Mouse (Mus musculus): ENCODE data around the gene Npr3. TPM values are rescaled to one million over a fixed set of nuclear protein-coding genes. Genes with fewer than 3 reads are reported as not detected.

The Npr3 gene
- polyA plus RNA-seq, 1 experiment, result 0.57 TPM

DNA sequence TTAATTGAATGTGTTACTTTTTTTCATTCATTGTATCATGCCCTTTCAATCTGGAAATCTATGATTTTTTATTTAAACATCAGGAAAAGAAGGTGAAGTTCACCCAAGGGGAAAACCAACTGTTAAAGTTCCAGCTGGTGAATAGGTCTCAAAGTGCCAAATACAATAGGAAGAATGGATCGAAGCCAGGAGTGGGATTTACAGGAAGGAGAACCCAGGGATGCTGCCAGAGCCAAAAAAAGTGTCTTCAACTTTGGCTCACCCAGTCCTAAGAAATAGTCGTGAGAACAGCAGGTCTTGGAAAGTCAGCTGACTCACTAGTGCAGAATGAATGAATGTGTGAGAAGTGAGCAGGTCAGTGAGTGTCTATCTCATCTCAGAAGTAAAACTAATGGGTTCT, 29.8 kb downstream of the Npr3 start:
- no peak overlapping the region for H3K4me3 ChIP-seq (replicated peaks; ENCODE audit: insufficient read depth, low read depth, low read length)

GRCm38 (mm10) chr15:11866918-11867317, 40.2 kb downstream of the Npr3 start:
- no peak for TF ChIP-seq CTCF (IDR thresholded peaks at IDR 0.05; ENCODE audit: borderline replicate concordance, insufficient read depth, low read depth, low read length)
- TF ChIP-seq POLR2A (IDR thresholded peaks at IDR 0.05; ENCODE audit: borderline replicate concordance, insufficient read depth, low read length), result no peak
- DNase-seq, result no peak
- H3K4me1 ChIP-seq (ENCODE audit: control insufficient read depth, insufficient read depth, low read length), result no peaks in the 10 kb centered on the region
- WGBS, result 93% methylated on average over 3 of the region's 3 CpGs
- no peaks in the 10 kb centered on the region for H3K27me3 ChIP-seq (ENCODE audit: control insufficient read depth, insufficient read depth, low read length)
- H3K4me3 ChIP-seq (replicated peaks; ENCODE audit: insufficient read depth, low read depth, low read length), result no peak overlapping the region
- no peak overlapping the region for H3K27ac ChIP-seq (ENCODE audit: insufficient read depth, low read length)

More for the DNA sequence above, 29.8 kb downstream of the Npr3 start:
- Histone ChIP-seq H3K27me3 (ENCODE audit: control insufficient read depth, insufficient read depth, low read length) (no peaks in the 10 kb centered on the region), H3K4me1 (ENCODE audit: control insufficient read depth, insufficient read depth, low read length) (no peaks in the 10 kb centered on the region), H3K27ac (ENCODE audit: insufficient read depth, low read length) (no peak overlapping the region)
- 12% methylated on average over 2 of the region's 2 CpGs for WGBS
- DNase-seq, result no peak
- TF ChIP-seq CTCF (IDR thresholded peaks at IDR 0.05; ENCODE audit: borderline replicate concordance, insufficient read depth, low read depth, low read length) (no peak), POLR2A (IDR thresholded peaks at IDR 0.05; ENCODE audit: borderline replicate concordance, insufficient read depth, low read length) (no peak)

DNA sequence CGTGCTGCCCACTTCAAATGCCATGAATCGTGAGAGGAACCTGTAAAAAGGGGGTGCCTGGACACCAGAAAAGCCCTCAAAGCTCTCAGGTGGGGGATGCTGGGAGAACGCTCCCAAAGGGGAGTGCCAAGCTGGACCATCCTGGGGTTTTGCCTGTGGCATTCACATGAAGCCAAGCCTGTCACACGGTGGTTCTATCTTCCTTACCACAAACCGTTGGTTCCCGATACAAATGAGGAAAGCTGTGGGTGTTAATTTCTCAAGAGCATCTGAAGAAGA, 43.6 kb downstream of the Npr3 start:
- H3K4me3 ChIP-seq (replicated peaks; ENCODE audit: insufficient read depth, low read depth, low read length), result no peak overlapping the region
- no peaks in the 10 kb centered on the region for H3K4me1 ChIP-seq (ENCODE audit: control insufficient read depth, insufficient read depth, low read length)
- no peaks in the 10 kb centered on the region for H3K27me3 ChIP-seq (ENCODE audit: control insufficient read depth, insufficient read depth, low read length)
- 54% methylated on average over 6 of the region's 6 CpGs for WGBS
- no peak overlapping the region for H3K27ac ChIP-seq (ENCODE audit: insufficient read depth, low read length)
- no peak for TF ChIP-seq POLR2A (IDR thresholded peaks at IDR 0.05; ENCODE audit: borderline replicate concordance, insufficient read depth, low read length)
- no peak for TF ChIP-seq CTCF (IDR thresholded peaks at IDR 0.05; ENCODE audit: borderline replicate concordance, insufficient read depth, low read depth, low read length)
- DNase-seq, result no peak

GRCm38 (mm10) chr15:11862785-11863539, 44.1 kb downstream of the Npr3 start:
- Histone ChIP-seq H3K27me3 (ENCODE audit: control insufficient read depth, insufficient read depth, low read length) (no peaks in the 10 kb centered on the region), H3K27ac (ENCODE audit: insufficient read depth, low read length) (no peak overlapping the region), H3K4me1 (ENCODE audit: control insufficient read depth, insufficient read depth, low read length) (no peaks in the 10 kb centered on the region), H3K4me3 (replicated peaks; ENCODE audit: insufficient read depth, low read depth, low read length) (no peak overlapping the region)
- 64% methylated on average over 15 of the region's 15 CpGs for WGBS
- DNase-seq, result no peak
- no peak for TF ChIP-seq CTCF (IDR thresholded peaks at IDR 0.05; ENCODE audit: borderline replicate concordance, insufficient read depth, low read depth, low read length)
- no peak for TF ChIP-seq POLR2A (IDR thresholded peaks at IDR 0.05; ENCODE audit: borderline replicate concordance, insufficient read depth, low read length)

GRCm38 (mm10) chr15:11862253-11862652, 44.8 kb downstream of the Npr3 start:
- Histone ChIP-seq H3K27ac (ENCODE audit: insufficient read depth, low read length) (no peak overlapping the region), H3K4me1 (ENCODE audit: control insufficient read depth, insufficient read depth, low read length) (no peaks in the 10 kb centered on the region), H3K4me3 (replicated peaks; ENCODE audit: insufficient read depth, low read depth, low read length) (no peak overlapping the region), H3K27me3 (ENCODE audit: control insufficient read depth, insufficient read depth, low read length) (no peaks in the 10 kb centered on the region)
- no peak for DNase-seq
- TF ChIP-seq CTCF (IDR thresholded peaks at IDR 0.05; ENCODE audit: borderline replicate concordance, insufficient read depth, low read depth, low read length), result no peak
- TF ChIP-seq POLR2A (IDR thresholded peaks at IDR 0.05; ENCODE audit: borderline replicate concordance, insufficient read depth, low read length), result no peak
- WGBS, result 95% methylated on average over 7 of the region's 7 CpGs

DNA sequence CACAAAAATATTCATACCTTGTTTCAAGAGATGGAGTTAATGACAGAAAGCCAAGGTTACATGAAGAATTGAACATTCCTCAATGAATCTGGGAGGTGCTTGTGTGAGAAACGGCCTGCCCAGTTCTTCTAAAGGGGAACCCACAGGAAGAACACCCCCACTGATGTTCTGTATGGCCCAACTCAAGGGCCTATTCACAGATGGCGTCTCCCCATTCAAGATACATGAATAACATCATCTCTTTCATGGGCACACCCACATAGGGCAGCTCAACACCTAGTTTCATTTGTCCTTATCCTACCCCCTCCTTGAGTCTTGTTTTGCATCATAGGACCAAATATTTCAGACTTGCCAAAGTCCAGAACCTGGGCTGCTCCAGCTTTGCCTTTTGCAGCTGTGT, 46.8 kb downstream of the Npr3 start:
- no peak for TF ChIP-seq POLR2A (IDR thresholded peaks at IDR 0.05; ENCODE audit: borderline replicate concordance, insufficient read depth, low read length)
- TF ChIP-seq CTCF (IDR thresholded peaks at IDR 0.05; ENCODE audit: borderline replicate concordance, insufficient read depth, low read depth, low read length), result no peak
- no peaks in the 10 kb centered on the region for H3K27me3 ChIP-seq (ENCODE audit: control insufficient read depth, insufficient read depth, low read length)
- no peaks in the 10 kb centered on the region for H3K4me1 ChIP-seq (ENCODE audit: control insufficient read depth, insufficient read depth, low read length)
- no peak for DNase-seq
- no peak overlapping the region for H3K4me3 ChIP-seq (replicated peaks; ENCODE audit: insufficient read depth, low read depth, low read length)
- no peak overlapping the region for H3K27ac ChIP-seq (ENCODE audit: insufficient read depth, low read length)
- WGBS, result 74% methylated on average over 2 of the region's 2 CpGs

DNA sequence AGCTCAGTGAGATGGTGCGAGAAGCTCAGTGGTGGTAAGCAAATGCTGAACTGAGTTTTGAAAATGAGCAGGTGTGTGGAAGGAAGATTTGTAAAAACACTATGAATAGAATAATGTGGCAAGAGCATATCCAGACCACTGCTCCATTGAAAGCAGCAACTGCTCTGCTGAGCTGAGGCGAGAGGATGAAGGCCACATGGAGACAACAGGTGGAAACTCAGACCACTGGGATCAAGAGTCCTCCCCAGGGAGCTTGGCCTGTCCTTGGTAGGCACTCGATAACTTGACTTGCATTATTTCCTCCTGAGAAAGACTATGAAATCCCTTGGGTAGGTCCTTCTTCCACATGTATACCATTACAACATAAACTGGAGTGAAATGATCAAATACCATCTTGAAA, 47.3 kb downstream of the Npr3 start:
- H3K4me3 ChIP-seq (replicated peaks; ENCODE audit: insufficient read depth, low read depth, low read length), result no peak overlapping the region
- 77% methylated on average over 3 of the region's 3 CpGs for WGBS
- no peak for DNase-seq
- H3K4me1 ChIP-seq (ENCODE audit: control insufficient read depth, insufficient read depth, low read length), result no peaks in the 10 kb centered on the region
- no peak for TF ChIP-seq POLR2A (IDR thresholded peaks at IDR 0.05; ENCODE audit: borderline replicate concordance, insufficient read depth, low read length)
- no peak for TF ChIP-seq CTCF (IDR thresholded peaks at IDR 0.05; ENCODE audit: borderline replicate concordance, insufficient read depth, low read depth, low read length)
- H3K27ac ChIP-seq (ENCODE audit: insufficient read depth, low read length), result no peak overlapping the region
- no peaks in the 10 kb centered on the region for H3K27me3 ChIP-seq (ENCODE audit: control insufficient read depth, insufficient read depth, low read length)

GRCm38 (mm10) chr15:11858411-11858810, 48.7 kb downstream of the Npr3 start:
- no peak overlapping the region for H3K27ac ChIP-seq (ENCODE audit: insufficient read depth, low read length)
- DNase-seq, result no peak
- TF ChIP-seq POLR2A (IDR thresholded peaks at IDR 0.05; ENCODE audit: borderline replicate concordance, insufficient read depth, low read length), result no peak
- no peak for TF ChIP-seq CTCF (IDR thresholded peaks at IDR 0.05; ENCODE audit: borderline replicate concordance, insufficient read depth, low read depth, low read length)
- no peaks in the 10 kb centered on the region for H3K4me1 ChIP-seq (ENCODE audit: control insufficient read depth, insufficient read depth, low read length)
- 88% methylated on average over 6 of the region's 6 CpGs for WGBS
- H3K27me3 ChIP-seq (ENCODE audit: control insufficient read depth, insufficient read depth, low read length), result no peaks in the 10 kb centered on the region
- no peak overlapping the region for H3K4me3 ChIP-seq (replicated peaks; ENCODE audit: insufficient read depth, low read depth, low read length)
